Mouse (Mus musculus) splenic B cell, adult 2 months (primary cell): ENCODE measurements around the gene Lypd6b.
A peak's percentile ranks its signal among the peaks of the same experiment; 100 is the strongest.

Experiments
- DNase-seq: peaks from one replicate; pipeline ENCODE4 v3.0.0-alpha.2; 2011; ENCODE audit warnings: low read depth, low spot score
- H3K27me3 ChIP-seq: 2 replicates; pipeline ENCODE4 v1.6.1; 2012; ENCODE audit warnings: mild to moderate bottlenecking, low read length, moderate library complexity, mixed read lengths; ENCODE audit not compliant: control insufficient read depth, poor library complexity, insufficient read depth, severe bottlenecking
- H3K36me3 ChIP-seq: 2 replicates; pipeline ENCODE4 v1.6.1; 2012; ENCODE audit warnings: mild to moderate bottlenecking, low read length, moderate library complexity, mixed read lengths; ENCODE audit not compliant: control insufficient read depth, poor library complexity, insufficient read depth, severe bottlenecking

The Lypd6b gene

GRCm38 (mm10) chr2:49752211-49752607, 35.3 kb upstream of the Lypd6b start:
- DNase-seq: no peak

GRCm38 (mm10) chr2:49753062-49753461, 34.4 kb upstream of the Lypd6b start:
- Histone ChIP-seq H3K36me3 (no peaks in the 10 kb centered on the region), H3K27me3 (no peaks in the 10 kb centered on the region)
- no peak for DNase-seq

More at GRCm38 (mm10) chr2:49752211-49752607, 35.3 kb upstream of the Lypd6b start:
- Histone ChIP-seq H3K27me3 (no peaks in the 10 kb centered on the region), H3K36me3 (no peaks in the 10 kb centered on the region)

GRCm38 (mm10) chr2:49755054-49755453, 32.4 kb upstream of the Lypd6b start:
- Histone ChIP-seq H3K36me3 (no peaks in the 10 kb centered on the region), H3K27me3 (no peaks in the 10 kb centered on the region)
- no peak for DNase-seq

GRCm38 (mm10) chr2:49757616-49758015, 29.9 kb upstream of the Lypd6b start:
- DNase-seq: no peak
- Histone ChIP-seq H3K36me3 (no peaks in the 10 kb centered on the region), H3K27me3 (no peaks in the 10 kb centered on the region)

GRCm38 (mm10) chr2:49764331-49764946, 23.0 kb upstream of the Lypd6b start:
- H3K36me3 ChIP-seq: no peaks in the 10 kb centered on the region
- H3K27me3 ChIP-seq: no peaks in the 10 kb centered on the region
- DNase-seq: peak; percentile 72

GRCm38 (mm10) chr2:49768916-49769315, 18.6 kb upstream of the Lypd6b start:
- no peaks in the 10 kb centered on the region for H3K36me3 ChIP-seq
- DNase-seq: no peak

GRCm38 (mm10) chr2:49770440-49770839, 17.0 kb upstream of the Lypd6b start:
- peak; percentile 17 for DNase-seq
- Histone ChIP-seq H3K36me3 (no peaks in the 10 kb centered on the region), H3K27me3 (no peaks in the 10 kb centered on the region)

More at GRCm38 (mm10) chr2:49768916-49769315, 18.6 kb upstream of the Lypd6b start:
- no peaks in the 10 kb centered on the region for H3K27me3 ChIP-seq

GRCm38 (mm10) chr2:49771172-49771571, 16.3 kb upstream of the Lypd6b start:
- Histone ChIP-seq H3K27me3 (no peaks in the 10 kb centered on the region), H3K36me3 (no peaks in the 10 kb centered on the region)
- peak; percentile 11 for DNase-seq

GRCm38 (mm10) chr2:49773194-49773931, 14.1 kb upstream of the Lypd6b start:
- Histone ChIP-seq H3K27me3 (no peaks in the 10 kb centered on the region), H3K36me3 (no peaks in the 10 kb centered on the region)
- no peak for DNase-seq

GRCm38 (mm10) chr2:49774180-49774579, 13.3 kb upstream of the Lypd6b start:
- no peak for DNase-seq
- H3K36me3 ChIP-seq: no peaks in the 10 kb centered on the region
- no peaks in the 10 kb centered on the region for H3K27me3 ChIP-seq

- DNase-seq: no peak
- Histone ChIP-seq H3K36me3 (no peaks in the 10 kb centered on the region), H3K27me3 (no peaks in the 10 kb centered on the region)
Measured at GRCm38 (mm10) chr2:49775187-49775586, 12.3 kb upstream of the Lypd6b start.

GRCm38 (mm10) chr2:49775735-49776134, 11.8 kb upstream of the Lypd6b start:
- H3K27me3 ChIP-seq: no peaks in the 10 kb centered on the region
- no peak for DNase-seq
- no peaks in the 10 kb centered on the region for H3K36me3 ChIP-seq

GRCm38 (mm10) chr2:49776407-49776806, 11.1 kb upstream of the Lypd6b start:
- Histone ChIP-seq H3K27me3 (no peaks in the 10 kb centered on the region), H3K36me3 (no peaks in the 10 kb centered on the region)
- no peak for DNase-seq

GRCm38 (mm10) chr2:49788051-49788418, 547 bp downstream of the Lypd6b start:
- no peaks in the 10 kb centered on the region; the same call in 1 of the 2 replicates for H3K27me3 ChIP-seq
- H3K36me3 ChIP-seq: no peaks in the 10 kb centered on the region
- DNase-seq: no peak

- no peaks in the 10 kb centered on the region for H3K36me3 ChIP-seq
- no peak for DNase-seq
- no peaks in the 10 kb centered on the region; the same call in 1 of the 2 replicates for H3K27me3 ChIP-seq
Measured at GRCm38 (mm10) chr2:49788643-49789042, 1.2 kb downstream of the Lypd6b start.
